Mouse (Mus musculus): ENCODE measurements around the gene Zfp143.

- peak; percentile 97 for TF ChIP-seq POLR2A (IDR thresholded peaks at IDR 0.05; ENCODE audit: borderline replicate concordance, extremely low read depth, low read depth, low read length)
- no peak for TF ChIP-seq CTCF (IDR thresholded peaks at IDR 0.05; ENCODE audit: insufficient read depth, low read length)
These were observed at the start of gene Zfp143 for GRCm38 (mm10) chr7:110061199-110061751.
